Mouse (Mus musculus): Measurements from ENCODE around the gene Klk1b24. TPM values are rescaled to one million over a fixed set of nuclear protein-coding genes. Genes with fewer than 3 reads are reported as not detected.

The Klk1b24 gene
- total and polyA plus RNA-seq, 2 experiments from 2014 or later: not detected

DNA sequence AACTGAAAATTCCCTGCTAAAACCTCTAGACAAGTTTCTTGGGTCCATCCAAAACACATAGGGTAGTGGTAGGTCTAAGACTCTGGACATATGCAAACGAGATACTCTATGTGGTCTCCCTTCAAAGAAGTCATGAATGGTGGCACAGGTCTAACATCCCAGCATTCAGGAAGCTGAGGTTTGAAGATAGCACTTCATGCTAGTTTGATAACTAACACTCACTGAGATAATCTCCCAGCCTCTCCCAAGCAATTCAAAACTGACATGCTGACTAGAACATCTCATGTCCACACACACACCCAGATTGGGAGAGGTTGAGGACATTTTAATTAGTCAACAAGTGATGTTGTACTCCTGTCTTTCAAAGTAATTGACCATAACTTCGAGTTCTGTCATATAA is 51.9 kb downstream of the Klk1b24 start:
- 36% methylated on average over 2 of the region's 2 CpGs for WGBS
- Histone ChIP-seq H3K27me3 (ENCODE audit: control insufficient read depth, insufficient read depth, low read length) (no peaks in the 10 kb centered on the region), H3K9ac (replicated peaks; ENCODE audit: low read depth, low read length) (no peak overlapping the region), H3K4me1 (ENCODE audit: control insufficient read depth, insufficient read depth) (no peaks in the 10 kb centered on the region), H3K27ac (ENCODE audit: low read depth) (no peak overlapping the region), H3K4me3 (ENCODE audit: low read depth, low read length) (no peak overlapping the region), H3K4me2 (ENCODE audit: low read depth, low read length) (no peak overlapping the region), H3K9me3 (replicated peaks; ENCODE audit: control insufficient read depth, low read length) (no peaks in the 10 kb centered on the region), H3K36me3 (replicated peaks; ENCODE audit: control insufficient read depth, insufficient read depth, low read length) (no peaks in the 10 kb centered on the region)
- DNase-seq (ENCODE audit: low spot score): no peak
- TF ChIP-seq CTCF (IDR thresholded peaks at IDR 0.05; ENCODE audit: low read depth): no peak
- no peak for TF ChIP-seq EP300 (IDR thresholded peaks at IDR 0.05; ENCODE audit: low read depth)
- no peak for ATAC-seq (ENCODE audit: insufficient read depth, low read depth)

- no peaks in the 10 kb centered on the region for H3K9me3 ChIP-seq (replicated peaks; ENCODE audit: control insufficient read depth, low read length)
- no peak for DNase-seq (ENCODE audit: low spot score)
- H3K4me3 ChIP-seq (ENCODE audit: low read depth, low read length): no peak overlapping the region
- no peak overlapping the region for H3K4me2 ChIP-seq (ENCODE audit: low read depth, low read length)
- H3K9ac ChIP-seq (replicated peaks; ENCODE audit: low read depth, low read length): no peak overlapping the region
- TF ChIP-seq EP300 (IDR thresholded peaks at IDR 0.05; ENCODE audit: low read depth): no peak
- TF ChIP-seq CTCF (IDR thresholded peaks at IDR 0.05; ENCODE audit: low read depth): no peak
- ATAC-seq (ENCODE audit: insufficient read depth, low read depth): no peak
- 24% methylated on average over 1 of the region's 1 CpGs for WGBS
- H3K27me3 ChIP-seq (ENCODE audit: control insufficient read depth, insufficient read depth, low read length): no peaks in the 10 kb centered on the region
- no peak overlapping the region for H3K27ac ChIP-seq (ENCODE audit: low read depth)
- peaks cover 2% of the 10 kb centered on the region; the same call in 1 of the 2 replicates for H3K4me1 ChIP-seq (ENCODE audit: control insufficient read depth, insufficient read depth)
- no peaks in the 10 kb centered on the region for H3K36me3 ChIP-seq (replicated peaks; ENCODE audit: control insufficient read depth, insufficient read depth, low read length)
Measured at GRCm38 (mm10) chr7:44240712-44241111, 52.7 kb downstream of the Klk1b24 start.

DNA sequence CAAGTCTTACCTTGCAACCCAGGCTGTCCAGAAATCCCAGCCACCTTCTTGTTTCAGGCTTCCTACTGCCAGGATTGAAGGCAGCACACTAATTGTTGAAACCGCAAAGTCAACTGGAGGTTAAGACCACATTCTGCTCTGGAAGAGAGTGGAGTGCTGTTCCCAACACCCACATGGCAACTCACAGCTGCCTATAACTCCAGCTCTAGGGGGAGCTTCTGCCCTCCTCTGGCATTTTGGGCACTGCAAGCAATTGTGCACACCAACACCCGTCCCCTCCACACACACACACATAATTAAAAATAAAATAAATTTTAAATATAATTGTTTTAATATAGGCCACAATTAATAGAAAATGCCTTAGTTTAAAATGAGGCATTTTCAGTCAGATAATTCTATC is 53.1 kb downstream of the Klk1b24 start:
- Histone ChIP-seq H3K4me3 (ENCODE audit: low read depth, low read length) (no peak overlapping the region), H3K9ac (replicated peaks; ENCODE audit: low read depth, low read length) (no peak overlapping the region), H3K27ac (ENCODE audit: low read depth) (no peak overlapping the region), H3K36me3 (replicated peaks; ENCODE audit: control insufficient read depth, insufficient read depth, low read length) (no peaks in the 10 kb centered on the region), H3K9me3 (replicated peaks; ENCODE audit: control insufficient read depth, low read length) (no peaks in the 10 kb centered on the region), H3K4me2 (ENCODE audit: low read depth, low read length) (no peak overlapping the region), H3K27me3 (ENCODE audit: control insufficient read depth, insufficient read depth, low read length) (no peaks in the 10 kb centered on the region), H3K4me1 (ENCODE audit: control insufficient read depth, insufficient read depth) (peaks cover 4% of the 10 kb centered on the region; the same call in 1 of the 2 replicates)
- ATAC-seq (ENCODE audit: insufficient read depth, low read depth): no peak
- 49% methylated on average over 2 of the region's 2 CpGs for WGBS
- no peak for DNase-seq (ENCODE audit: low spot score)
- TF ChIP-seq EP300 (IDR thresholded peaks at IDR 0.05; ENCODE audit: low read depth) (no peak), CTCF (IDR thresholded peaks at IDR 0.05; ENCODE audit: low read depth) (0 out of 2 replicates have a peak, but pooled peaks have one; percentile 12)

Other genes with a start within 250 kb of the Klk1b24 start
- gene Klk1b8, start 237.6 kb upstream of the Klk1b24 start, total RNA-seq (2014; rRNA removed; ENCODE audit: low replicate concordance): not detected in 2 replicates
- gene Klk1b8, start 237.6 kb upstream of the Klk1b24 start, polyA plus RNA-seq (2015; fragmentation: Nextera tagmentation; extraction: Ambion mirVana): not detected in 2 replicates
- gene Klk1b1, start 221.5 kb upstream of the Klk1b24 start, total RNA-seq (2014; rRNA removed; ENCODE audit: low replicate concordance): not detected in 2 replicates
- gene Klk1b1, start 221.5 kb upstream of the Klk1b24 start, polyA plus RNA-seq (2015; fragmentation: Nextera tagmentation; extraction: Ambion mirVana): not detected in 2 replicates
- gene Klk1b9, start 212.2 kb upstream of the Klk1b24 start, total RNA-seq (2014; rRNA removed; ENCODE audit: low replicate concordance): not detected in 2 replicates
- not detected in 2 replicates for gene Klk1b9, start 212.2 kb upstream of the Klk1b24 start, polyA plus RNA-seq (2015; fragmentation: Nextera tagmentation; extraction: Ambion mirVana)
- gene Klk1b11, start 192.4 kb upstream of the Klk1b24 start, total RNA-seq (2014; rRNA removed; ENCODE audit: low replicate concordance): not detected in 2 replicates
- not detected in 2 replicates for gene Klk1b11, start 192.4 kb upstream of the Klk1b24 start, polyA plus RNA-seq (2015; fragmentation: Nextera tagmentation; extraction: Ambion mirVana)
- gene Klk1b26, start 176.1 kb upstream of the Klk1b24 start, total RNA-seq (2014; rRNA removed; ENCODE audit: low replicate concordance): not detected in 2 replicates
- not detected in 2 replicates for gene Klk1b26, start 176.1 kb upstream of the Klk1b24 start, polyA plus RNA-seq (2015; fragmentation: Nextera tagmentation; extraction: Ambion mirVana)
- not detected in 2 replicates for gene Klk1b27, start 135.9 kb upstream of the Klk1b24 start, total RNA-seq (2014; rRNA removed; ENCODE audit: low replicate concordance)
- not detected in 2 replicates for gene Klk1b27, start 135.9 kb upstream of the Klk1b24 start, polyA plus RNA-seq (2015; fragmentation: Nextera tagmentation; extraction: Ambion mirVana)
- gene Klk1b21, start 85.9 kb upstream of the Klk1b24 start, total RNA-seq (2014; rRNA removed; ENCODE audit: low replicate concordance): not detected in 2 replicates
- not detected in 2 replicates for gene Klk1b21, start 85.9 kb upstream of the Klk1b24 start, polyA plus RNA-seq (2015; fragmentation: Nextera tagmentation; extraction: Ambion mirVana)
- not detected in 2 replicates for gene Klk1b22, start 75.6 kb upstream of the Klk1b24 start, total RNA-seq (2014; rRNA removed; ENCODE audit: low replicate concordance)
- not detected in 2 replicates for gene Klk1b22, start 75.6 kb upstream of the Klk1b24 start, polyA plus RNA-seq (2015; fragmentation: Nextera tagmentation; extraction: Ambion mirVana)
- not detected in 2 replicates for gene Klk1b16, start 51.5 kb upstream of the Klk1b24 start, total RNA-seq (2014; rRNA removed; ENCODE audit: low replicate concordance)
- not detected in 2 replicates for gene Klk1b16, start 51.5 kb upstream of the Klk1b24 start, polyA plus RNA-seq (2015; fragmentation: Nextera tagmentation; extraction: Ambion mirVana)
- gene Klk1b3, start 10.0 kb downstream of the Klk1b24 start, total RNA-seq (2014; rRNA removed; ENCODE audit: low replicate concordance): not detected in 2 replicates
- not detected in 2 replicates for gene Klk1b3, start 10.0 kb downstream of the Klk1b24 start, polyA plus RNA-seq (2015; fragmentation: Nextera tagmentation; extraction: Ambion mirVana)
- gene Klk1b4, start 19.2 kb downstream of the Klk1b24 start, total RNA-seq (2014; rRNA removed; ENCODE audit: low replicate concordance): not detected in 2 replicates
- not detected in 2 replicates for gene Klk1b4, start 19.2 kb downstream of the Klk1b24 start, polyA plus RNA-seq (2015; fragmentation: Nextera tagmentation; extraction: Ambion mirVana)
- gene Klk1b5, start 27.7 kb downstream of the Klk1b24 start, total RNA-seq (2014; rRNA removed; ENCODE audit: low replicate concordance): not detected in 2 replicates
- gene Klk1b5, start 27.7 kb downstream of the Klk1b24 start, polyA plus RNA-seq (2015; fragmentation: Nextera tagmentation; extraction: Ambion mirVana): not detected in 2 replicates
- gene Klk1, start 37.1 kb downstream of the Klk1b24 start, total RNA-seq (2014; rRNA removed; ENCODE audit: low replicate concordance): not detected in 2 replicates
- gene Klk1, start 37.1 kb downstream of the Klk1b24 start, polyA plus RNA-seq (2015; fragmentation: Nextera tagmentation; extraction: Ambion mirVana): 0.16 TPM in 1 of 2 replicates, not detected in the other
- gene Gm36864, start 47.9 kb downstream of the Klk1b24 start, total RNA-seq (2014; rRNA removed; ENCODE audit: low replicate concordance): not detected in 2 replicates
- not detected in 2 replicates for gene Gm36864, start 47.9 kb downstream of the Klk1b24 start, polyA plus RNA-seq (2015; fragmentation: Nextera tagmentation; extraction: Ambion mirVana)
- gene 1700028J19Rik, start 58.5 kb downstream of the Klk1b24 start, total RNA-seq (2014; rRNA removed; ENCODE audit: low replicate concordance): 0.15 and 0.31 TPM in 2 replicates
- gene 1700028J19Rik, start 58.5 kb downstream of the Klk1b24 start, polyA plus RNA-seq (2015; fragmentation: Nextera tagmentation; extraction: Ambion mirVana): 1.2 and 1.3 TPM in 2 replicates
- 127 and 130 TPM in 2 replicates for gene 2410002F23Rik, start 58.5 kb downstream of the Klk1b24 start, total RNA-seq (2014; rRNA removed; ENCODE audit: low replicate concordance)
- 38.1 and 53.1 TPM in 2 replicates for gene 2410002F23Rik, start 58.5 kb downstream of the Klk1b24 start, polyA plus RNA-seq (2015; fragmentation: Nextera tagmentation; extraction: Ambion mirVana)
- not detected in 2 replicates for gene Acp4, start 69.1 kb downstream of the Klk1b24 start, total RNA-seq (2014; rRNA removed; ENCODE audit: low replicate concordance)
- not detected in 2 replicates for gene Acp4, start 69.1 kb downstream of the Klk1b24 start, polyA plus RNA-seq (2015; fragmentation: Nextera tagmentation; extraction: Ambion mirVana)
- gene Gm15517, start 73.2 kb downstream of the Klk1b24 start, total RNA-seq (2014; rRNA removed; ENCODE audit: low replicate concordance): not detected in 2 replicates
- gene Gm15517, start 73.2 kb downstream of the Klk1b24 start, polyA plus RNA-seq (2015; fragmentation: Nextera tagmentation; extraction: Ambion mirVana): not detected in 2 replicates
- gene Clec11a, start 118.7 kb downstream of the Klk1b24 start, total RNA-seq (2014; rRNA removed; ENCODE audit: low replicate concordance): 1.4 and 1.7 TPM in 2 replicates
- 1.00 and 1.3 TPM in 2 replicates for gene Clec11a, start 118.7 kb downstream of the Klk1b24 start, polyA plus RNA-seq (2015; fragmentation: Nextera tagmentation; extraction: Ambion mirVana)
- gene Shank1, start 122.0 kb downstream of the Klk1b24 start, total RNA-seq (2014; rRNA removed; ENCODE audit: low replicate concordance): 0.19 and 0.61 TPM in 2 replicates
- 0.33 and 0.36 TPM in 2 replicates for gene Shank1, start 122.0 kb downstream of the Klk1b24 start, polyA plus RNA-seq (2015; fragmentation: Nextera tagmentation; extraction: Ambion mirVana)
- 0.58 and 3.1 TPM in 2 replicates for gene Syt3, start 195.9 kb downstream of the Klk1b24 start, total RNA-seq (2014; rRNA removed; ENCODE audit: low replicate concordance)
- gene Syt3, start 195.9 kb downstream of the Klk1b24 start, polyA plus RNA-seq (2015; fragmentation: Nextera tagmentation; extraction: Ambion mirVana): 0.81 and 0.86 TPM in 2 replicates
- gene 1700008O03Rik, start 197.6 kb downstream of the Klk1b24 start, total RNA-seq (2014; rRNA removed; ENCODE audit: low replicate concordance): not detected in 2 replicates
- 0.14 and 0.52 TPM in 2 replicates for gene 1700008O03Rik, start 197.6 kb downstream of the Klk1b24 start, polyA plus RNA-seq (2015; fragmentation: Nextera tagmentation; extraction: Ambion mirVana)
- 55.6 and 89.5 TPM in 2 replicates for gene Lrrc4b, start 240.8 kb downstream of the Klk1b24 start, total RNA-seq (2014; rRNA removed; ENCODE audit: low replicate concordance)
- 2.8 TPM in 2 replicates for gene Lrrc4b, start 240.8 kb downstream of the Klk1b24 start, polyA plus RNA-seq (2015; fragmentation: Nextera tagmentation; extraction: Ambion mirVana)

Measured in heart, postnatal 0 days (tissue).